Mouse (Mus musculus) heart, embryonic 14.5 days (tissue): ENCODE measurements around the gene Tmem115. TPM values are rescaled to one million over a fixed set of nuclear protein-coding genes. Genes with fewer than 3 reads are reported as not detected.

Experiments
- ATAC-seq: fragments of 200-750 bp; cut with Nextera tagmentation; 2 replicates; pipeline ENCODE4 v1.8.0; 2017; ENCODE audit warnings: low read depth, moderate TSS enrichment; ENCODE audit not compliant: insufficient number of reproducible peaks, insufficient read depth, low FRiP score
- H3K27ac ChIP-seq, 2 experiments: fragments of 200-500 bp in 1 of 2; fragments of 300-500 bp in 1 of 2; sonication (generic) in 1 of 2; replicated peaks in 1 of 2; 2 replicates each; pipeline ENCODE4 v1.5.1; 2012 to 2014; ENCODE audit warnings: low read depth in 2 of 2, low read length in 2 of 2, control low read depth in 1 of 2, mild to moderate bottlenecking in 1 of 2, mixed read lengths in 1 of 2; ENCODE audit not compliant: control insufficient read depth in 1 of 2, insufficient read depth in 1 of 2
- H3K27me3 ChIP-seq: fragments of 300-500 bp; sonication (generic); 2 replicates; pipeline ENCODE4 v1.6.1; 2014; ENCODE audit warnings: mild to moderate bottlenecking, low read length, control low read depth; ENCODE audit not compliant: control insufficient read depth, insufficient read depth
- H3K36me3 ChIP-seq: fragments of 300-500 bp; sonication (generic); 2 replicates; pipeline ENCODE4 v1.6.1; 2014; ENCODE audit warnings: mild to moderate bottlenecking, control low read depth, low read length, mixed read lengths; ENCODE audit not compliant: control insufficient read depth, insufficient read depth
- H3K4me1 ChIP-seq, 2 experiments: fragments of 200-500 bp in 1 of 2; fragments of 300-500 bp in 1 of 2; sonication (generic) in 1 of 2; 2 replicates each; pipeline ENCODE4 v1.6.1; 2012 to 2014; ENCODE audit warnings: low read length in 2 of 2, control low read depth in 1 of 2, mixed read lengths in 1 of 2; ENCODE audit not compliant: control insufficient read depth in 2 of 2, insufficient read depth in 2 of 2
- H3K4me2 ChIP-seq: fragments of 300-500 bp; sonication (generic); 2 replicates; pipeline ENCODE4 v1.6.1; 2014; ENCODE audit warnings: mild to moderate bottlenecking, low read length
- H3K4me3 ChIP-seq, 2 experiments: fragments of 200-500 bp in 1 of 2; fragments of 300-500 bp in 1 of 2; sonication (generic) in 1 of 2; 2 replicates each; pipeline ENCODE4 v1.5.1; 2012 to 2014; ENCODE audit warnings: low read length in 2 of 2, mild to moderate bottlenecking in 2 of 2, control low read depth in 1 of 2, low read depth in 1 of 2, moderate library complexity in 1 of 2; ENCODE audit not compliant: control insufficient read depth in 1 of 2, insufficient read depth in 1 of 2
- H3K9ac ChIP-seq: fragments of 300-500 bp; sonication (generic); 2 replicates; pipeline ENCODE4 v1.6.1; 2014; ENCODE audit warnings: mild to moderate bottlenecking, low read length
- H3K9me3 ChIP-seq: fragments of 300-500 bp; sonication (generic); 2 replicates; pipeline ENCODE4 v1.6.1; 2016; ENCODE audit warnings: low read length, control low read depth; ENCODE audit not compliant: control insufficient read depth
- WGBS: fragments of 180-500 bp; shearing (Covaris S2); extraction: QIAGEN DNeasy Blood & Tissue Kit; methylation state at CpG from one replicate; pipeline ENCODE4 v1.1.7; 2014; 5-methylcytosine and 5-hydroxymethylcytosine counted together
- polyA plus RNA-seq: library from polyadenylated mRNA; unstranded; fragments of >200 nt; fragmentation: Nextera tagmentation; extraction: Ambion mirVana; gene quantifications from 2 replicates; pipeline ENCODE4 v1.2.1, GENCODE M21; 2014

Tmem115 gene
- polyA plus RNA-seq, 1 experiment from 2014 or later = 39.7 TPM

DNA sequence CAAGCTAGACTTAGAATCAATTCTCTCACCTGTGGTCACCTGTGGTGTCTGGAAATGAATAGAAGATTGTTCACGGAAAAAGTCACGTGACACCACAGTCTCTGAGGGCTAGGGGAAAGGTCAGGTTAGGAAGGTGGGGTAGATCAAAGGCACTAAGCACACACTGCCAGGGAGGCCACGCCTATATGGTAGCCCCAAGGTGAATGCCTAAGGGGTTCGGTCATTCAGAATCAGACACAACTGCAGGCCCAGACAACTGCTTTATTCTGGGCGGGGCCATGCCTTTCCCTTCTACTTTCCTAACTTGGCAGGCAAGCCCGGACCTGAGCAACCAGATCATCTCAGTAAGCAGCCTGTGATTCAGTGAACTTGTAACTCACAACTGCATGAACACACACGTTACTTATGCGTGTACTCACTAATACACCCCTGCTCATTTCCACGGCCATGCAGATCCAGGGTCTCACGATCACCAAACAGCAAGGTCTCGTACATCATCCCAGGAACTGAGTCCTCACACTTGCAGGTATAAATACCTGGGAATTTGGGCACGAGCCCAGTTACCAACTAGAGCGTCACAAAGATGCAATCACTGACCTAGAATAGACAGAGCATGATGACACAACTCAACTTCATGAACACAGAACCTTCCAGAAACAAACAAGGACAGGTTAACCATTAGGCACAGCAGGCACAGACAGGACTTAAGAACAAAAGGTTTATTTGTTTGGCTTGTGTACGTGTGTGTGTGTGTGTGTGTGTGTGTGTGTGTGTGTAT lies 42.0 kb downstream of the Tmem115 start:
- WGBS = 80% methylated on average over 14 of the region's 14 CpGs
- ATAC-seq = no peak
- H3K4me1 ChIP-seq = peaks cover 20 to 28% of the 10 kb centered on the region in 2 experiments
- H3K27me3 ChIP-seq = no peaks in the 10 kb centered on the region
- H3K4me2 ChIP-seq = peak overlapping the region; percentile 61; the same call in 1 of the 2 replicates
- no peak overlapping the region for H3K9ac ChIP-seq
- no peaks in the 10 kb centered on the region for H3K9me3 ChIP-seq
- H3K4me3 ChIP-seq = no peak overlapping the region
- H3K36me3 ChIP-seq = peaks cover 37% of the 10 kb centered on the region
- peak overlapping the region; percentile 55 to 57; a peak in 3 of 4 replicates for H3K27ac ChIP-seq

DNA sequence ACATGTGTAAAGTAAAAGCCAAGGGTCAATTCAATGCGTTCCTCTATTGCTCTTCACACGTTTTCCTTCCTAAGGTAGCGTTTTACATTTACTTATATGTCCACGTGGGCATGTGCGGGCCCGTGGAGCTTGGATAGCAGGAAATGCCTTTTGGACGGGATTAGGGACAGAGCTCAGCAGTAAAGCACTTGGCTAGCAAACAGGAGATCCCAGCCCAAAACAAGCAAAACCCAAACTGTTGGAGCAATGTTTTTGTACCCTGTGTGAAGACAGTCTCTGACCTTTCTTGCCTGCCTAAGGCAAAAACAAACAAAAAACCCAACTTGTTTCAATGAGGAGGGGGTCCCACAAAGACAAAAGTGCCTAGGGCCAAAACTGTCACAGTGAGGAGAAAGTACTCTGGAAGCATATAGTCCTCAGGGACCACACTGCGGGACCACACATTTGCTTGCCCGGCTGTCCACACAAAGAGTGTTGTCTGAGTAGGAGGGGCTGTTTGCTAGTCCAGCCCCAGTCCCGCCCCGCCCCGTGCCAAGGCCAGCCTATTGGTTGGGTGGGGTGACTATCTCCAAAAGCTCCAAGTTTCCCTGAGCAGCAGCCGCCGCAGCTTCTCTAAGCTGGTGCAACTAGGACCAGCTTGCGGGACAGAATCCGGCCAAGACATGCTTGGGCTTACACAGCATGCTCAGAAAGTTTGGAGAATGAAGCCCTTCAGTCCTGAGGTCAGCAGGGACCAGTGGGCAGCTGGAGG lies 42.8 kb downstream of the Tmem115 start, which contains the start of gene Hyal1:
Gene Hyal1, plus strand, starts transcription at position 571 of the 751 bp plus-strand sequence.
- Histone ChIP-seq H3K9ac (peak within 1 kb of the TSS; percentile 66), H3K4me1 (peaks cover 16 to 27% of the 10 kb centered on the region in 2 experiments), H3K36me3 (peaks cover 30% of the 10 kb centered on the region), H3K4me2 (peak within 1 kb of the TSS; percentile 61), H3K4me3 (peak within 1 kb of the TSS; percentile 32 to 45), H3K9me3 (no peaks in the 10 kb centered on the region), H3K27me3 (no peaks in the 10 kb centered on the region), H3K27ac (peak within 1 kb of the TSS; percentile 55 to 57)
- WGBS = 26% methylated on average over 16 of the region's 16 CpGs
- ATAC-seq = peak; percentile 58; the same call in 1 of the 2 replicates

DNA sequence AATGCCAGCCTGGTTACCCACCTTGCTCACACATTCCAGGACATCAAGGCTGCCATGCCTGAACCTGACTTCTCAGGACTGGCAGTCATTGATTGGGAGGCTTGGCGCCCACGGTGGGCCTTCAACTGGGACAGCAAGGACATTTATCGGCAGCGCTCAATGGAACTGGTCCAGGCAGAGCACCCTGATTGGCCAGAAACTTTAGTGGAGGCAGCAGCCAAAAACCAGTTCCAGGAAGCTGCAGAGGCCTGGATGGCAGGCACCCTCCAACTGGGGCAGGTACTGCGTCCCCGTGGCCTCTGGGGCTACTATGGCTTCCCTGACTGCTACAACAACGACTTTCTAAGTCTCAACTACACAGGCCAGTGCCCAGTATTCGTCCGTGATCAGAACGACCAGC lies 44.1 kb downstream of the Tmem115 start:
- no peaks in the 10 kb centered on the region for H3K27me3 ChIP-seq
- H3K27ac ChIP-seq = no peak overlapping the region
- H3K36me3 ChIP-seq = peaks cover 21% of the 10 kb centered on the region
- peaks cover 17 to 29% of the 10 kb centered on the region in 2 experiments for H3K4me1 ChIP-seq
- H3K9ac ChIP-seq = no peak overlapping the region
- WGBS = 93% methylated on average over 10 of the region's 10 CpGs
- ATAC-seq = no peak
- H3K4me2 ChIP-seq = 0 out of 2 replicates have a peak overlapping the region, but pooled peaks have one; percentile 61
- no peak overlapping the region for H3K4me3 ChIP-seq
- no peaks in the 10 kb centered on the region for H3K9me3 ChIP-seq

DNA sequence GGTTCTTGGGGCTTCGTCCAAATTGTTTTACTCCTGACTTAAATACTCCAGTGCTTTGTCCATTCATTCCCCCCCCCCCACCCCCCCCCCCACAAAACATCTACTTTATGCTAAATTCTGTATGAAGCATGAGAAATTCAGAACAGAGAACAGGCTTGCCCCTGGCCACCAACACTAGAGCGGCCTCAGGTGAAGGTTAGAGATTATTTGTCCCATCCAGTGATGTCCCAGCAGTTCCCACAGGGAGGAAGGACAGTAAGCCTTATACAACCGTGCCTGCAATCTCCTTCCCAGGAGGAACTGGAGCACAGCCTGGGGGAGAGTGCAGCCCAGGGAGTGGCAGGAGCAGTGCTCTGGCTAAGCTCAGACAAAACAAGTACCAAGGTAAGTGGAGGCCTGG lies 44.8 kb downstream of the Tmem115 start, which contains the start of gene Naa80:
Gene Naa80, plus strand, starts transcription at position 301 of the 400 bp plus-strand sequence.
- ATAC-seq = no peak
- Histone ChIP-seq H3K9me3 (no peaks in the 10 kb centered on the region), H3K4me2 (0 out of 2 replicates have a peak within 1 kb of the TSS, but pooled peaks have one; percentile 61), H3K4me1 (peaks cover 17 to 29% of the 10 kb centered on the region in 2 experiments), H3K36me3 (peaks cover 21% of the 10 kb centered on the region), H3K9ac (no peak within 1 kb of the TSS; the same call in 1 of the 2 replicates), H3K27ac (peak within 1 kb of the TSS in 1 of 2 experiments; percentile 94; a peak in 1 of 4 replicates), H3K27me3 (no peaks in the 10 kb centered on the region), H3K4me3 (no peak within 1 kb of the TSS)
- 74% methylated on average over 3 of the region's 3 CpGs for WGBS

DNA sequence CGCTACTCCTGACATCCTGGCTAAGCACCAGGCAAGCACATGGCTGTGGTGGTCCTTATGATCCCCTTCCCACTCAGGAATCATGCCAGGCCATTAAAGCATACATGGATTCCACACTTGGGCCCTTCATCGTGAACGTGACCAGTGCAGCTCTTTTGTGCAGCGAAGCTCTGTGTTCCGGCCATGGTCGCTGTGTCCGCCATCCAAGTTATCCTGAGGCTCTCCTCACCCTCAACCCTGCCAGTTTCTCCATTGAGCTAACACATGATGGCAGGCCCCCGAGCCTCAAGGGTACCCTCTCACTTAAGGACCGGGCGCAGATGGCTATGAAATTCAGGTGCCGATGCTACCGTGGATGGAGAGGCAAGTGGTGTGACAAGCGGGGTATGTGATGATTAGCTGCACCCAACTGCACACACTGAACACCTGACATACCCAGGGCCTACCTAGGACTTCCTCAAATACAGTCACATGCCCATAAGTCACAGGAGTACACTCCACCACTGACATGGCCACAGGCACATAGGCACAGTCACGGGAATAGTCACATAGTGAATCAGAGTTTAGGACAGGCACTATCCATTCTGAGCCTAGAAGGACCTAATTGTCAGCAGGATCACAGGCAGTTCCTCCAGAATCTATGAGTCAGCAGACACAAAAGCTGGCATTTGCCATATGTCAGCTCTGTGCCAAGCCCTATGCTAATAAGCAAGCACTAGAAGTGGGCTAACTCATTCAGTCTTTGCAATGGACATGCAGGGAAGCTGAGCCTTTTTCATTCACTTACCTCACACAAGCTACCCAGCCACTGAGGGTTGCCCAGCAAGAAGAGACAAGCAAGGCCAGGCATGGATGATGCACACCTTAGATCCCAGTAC lies 45.5 kb downstream of the Tmem115 start:
- H3K27me3 ChIP-seq = no peaks in the 10 kb centered on the region
- 90% methylated on average over 14 of the region's 14 CpGs for WGBS

DNA sequence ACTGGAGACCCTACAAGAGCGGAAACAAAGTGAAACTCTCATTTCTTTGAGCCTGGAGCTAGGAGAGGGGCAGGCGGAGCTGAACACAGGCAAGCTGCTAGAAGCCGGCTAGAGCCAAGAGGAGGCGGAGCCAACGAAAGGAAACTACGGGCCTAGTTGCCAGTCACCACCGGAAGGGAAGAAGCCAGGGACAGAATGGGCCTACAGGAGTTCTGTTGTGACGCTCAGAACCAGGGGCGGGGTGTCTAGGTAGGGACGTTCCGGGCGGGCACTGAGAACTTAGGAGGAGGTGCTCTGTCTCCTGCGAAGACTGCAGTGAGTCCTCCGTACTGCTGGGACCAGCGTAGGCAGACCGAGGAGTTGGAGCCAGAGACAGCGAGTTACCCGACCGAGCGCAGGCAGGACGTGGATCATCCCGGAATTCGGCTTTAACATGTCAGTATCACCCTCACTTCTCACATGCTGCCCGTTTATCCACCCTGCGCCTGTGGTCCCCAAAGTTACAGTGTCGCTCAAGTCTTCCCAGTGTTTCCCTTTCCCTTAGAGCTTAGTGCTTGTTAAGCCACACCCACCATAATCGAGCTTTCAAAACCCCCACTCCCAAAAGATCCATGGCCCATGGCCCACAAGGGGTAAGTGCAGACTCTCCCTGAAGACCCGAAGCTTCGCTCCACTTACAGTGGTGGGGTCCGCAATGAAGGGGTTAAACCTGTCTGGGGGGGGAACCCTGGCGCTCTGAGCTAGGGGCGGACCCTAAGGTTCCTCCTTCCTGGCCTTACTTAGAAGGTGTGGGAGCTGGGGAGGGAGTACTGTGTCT lies 47.0 kb downstream of the Tmem115 start, which contains the start of gene Hyal3:
Gene Hyal3, plus strand, starts transcription at position 318 of the 817 bp plus-strand sequence.
- under 1% methylated on average over 32 of the region's 32 CpGs for WGBS

More for the DNA sequence above, 45.5 kb downstream of the Tmem115 start:
- no peak for ATAC-seq
- peaks cover 24% of the 10 kb centered on the region for H3K36me3 ChIP-seq
- H3K27ac ChIP-seq = peak overlapping the region in 1 of 2 experiments; percentile 94; a peak in 1 of 4 replicates
- H3K9ac ChIP-seq = no peak overlapping the region; the same call in 1 of the 2 replicates
- H3K4me1 ChIP-seq = peaks cover 17 to 29% of the 10 kb centered on the region in 2 experiments
- H3K9me3 ChIP-seq = no peaks in the 10 kb centered on the region
- no peak overlapping the region for H3K4me3 ChIP-seq
- H3K4me2 ChIP-seq = no peak overlapping the region

More for the DNA sequence above, 47.0 kb downstream of the Tmem115 start, which contains the start of gene Hyal3:
- ATAC-seq = peak; percentile 38
- Histone ChIP-seq H3K36me3 (peaks cover 18% of the 10 kb centered on the region), H3K27ac (peak within 1 kb of the TSS; percentile 88 to 94), H3K4me3 (peak within 1 kb of the TSS; percentile 53 to 55), H3K9me3 (no peaks in the 10 kb centered on the region), H3K4me1 (peaks cover 17 to 29% of the 10 kb centered on the region in 2 experiments), H3K27me3 (no peaks in the 10 kb centered on the region), H3K9ac (peak within 1 kb of the TSS; percentile 81), H3K4me2 (peak within 1 kb of the TSS; percentile 87)
